Mouse (Mus musculus): ENCODE results near the gene Opn1mw.
"Not testable (repeated sequence)": the region's sequence is repeated elsewhere in the genome, so short reads cannot be mapped to it uniquely, and the experiment has no call there.

DNA sequence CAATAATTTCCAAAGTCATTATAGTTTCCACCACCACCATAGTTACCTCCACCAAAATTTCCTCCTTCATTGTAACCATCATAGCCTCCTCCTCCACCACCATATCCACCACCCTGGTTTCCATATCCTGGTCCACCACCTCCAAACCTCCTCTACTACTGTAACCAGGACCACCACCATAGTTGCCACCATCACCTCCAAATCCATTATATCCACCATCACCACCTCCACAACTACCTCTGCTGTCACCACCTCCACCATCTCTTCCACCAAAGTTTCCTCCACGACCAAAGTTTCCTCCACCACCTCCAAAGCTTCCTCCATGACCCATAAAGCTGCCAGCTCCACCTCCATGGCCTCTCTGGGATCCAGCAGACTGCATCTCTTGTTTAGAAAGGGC lies 8.0 kb downstream of the Opn1mw start, which contains the start of gene Mecp2:
- TF ChIP-seq CTCF (IDR thresholded peaks at IDR 0.05; ENCODE audit: control insufficient read depth, insufficient read depth, low read length); POLR2A (IDR thresholded peaks at IDR 0.05; ENCODE audit: borderline replicate concordance, control insufficient read depth, low read depth, low read length): not testable (repeated sequence)

Data from bone marrow, adult 2 months (tissue).